Mouse (Mus musculus) heart, adult 2 months (tissue): ENCODE data around the gene Stambpl1.

Experiments
- CTCF ChIP-seq: fragments of 200-600 bp; IDR thresholded peaks from 2 replicates; pipeline ENCODE4 v1.8.1; 2022; ENCODE audit warnings: antibody characterized with exemption, mild to moderate bottlenecking, moderate library complexity
- EP300 ChIP-seq: fragments of 200-500 bp; IDR thresholded peaks from 2 replicates; pipeline ENCODE4 v1.6.1; 2011; ENCODE audit warnings: low read depth, low read length, control low read depth; ENCODE audit not compliant: insufficient read depth
- POLR2A ChIP-seq: fragments of 200-500 bp; IDR thresholded peaks from 2 replicates; pipeline ENCODE4 v1.6.1; 2011; ENCODE audit warnings: mild to moderate bottlenecking, low read depth, low read length, control low read depth; ENCODE audit not compliant: insufficient read depth

- no peak for TF ChIP-seq CTCF
- TF ChIP-seq POLR2A: no peak
- no peak for TF ChIP-seq EP300
Observed at GRCm38 (mm10) chr19:34198066-34198465, 6.0 kb downstream of the Stambpl1 start.
